Mouse (Mus musculus) myocyte (in vitro differentiated cells): ENCODE data around the gene Rnf126.

Experiments
- CEBPB ChIP-seq: IDR thresholded peaks from 2 replicates; pipeline ENCODE4 v1.6.1; 2011; ENCODE audit warnings: mild to moderate bottlenecking, moderate library complexity; ENCODE audit not compliant: poor library complexity, insufficient read depth, severe bottlenecking
- E2F4 ChIP-seq: IDR thresholded peaks from one replicate; pipeline ENCODE4 v1.6.1; 2011; ENCODE audit warnings: mild to moderate bottlenecking, control low read depth, moderate library complexity; ENCODE audit not compliant: insufficient read depth
- MAX ChIP-seq: IDR thresholded peaks from one replicate; pipeline ENCODE4 v1.6.1; 2011; ENCODE audit warnings: low read depth, mild to moderate bottlenecking, control low read depth
- MYOD1 ChIP-seq, 3 experiments: IDR thresholded peaks; one replicate each; pipeline ENCODE4 v1.6.1; 2011; ENCODE audit warnings: control low read depth in 2 of 3, low read depth in 2 of 3, mild to moderate bottlenecking in 2 of 3, moderate library complexity in 1 of 3; ENCODE audit not compliant: insufficient read length in 2 of 3, control insufficient read depth in 1 of 3
- MYOG ChIP-seq, 3 experiments: IDR thresholded peaks; one replicate each; pipeline ENCODE4 v1.6.1; 2011; ENCODE audit warnings: control low read depth in 2 of 3, low read depth in 2 of 3, mild to moderate bottlenecking in 2 of 3; ENCODE audit not compliant: insufficient read length in 2 of 3, control insufficient read depth in 1 of 3, insufficient read depth in 1 of 3
- POLR2A ChIP-seq: IDR thresholded peaks from one replicate; pipeline ENCODE4 v1.6.1; 2011; ENCODE audit warnings: low read depth, mild to moderate bottlenecking, control low read depth, moderate library complexity; ENCODE audit not compliant: insufficient read length
- POLR2AphosphoS2 ChIP-seq: IDR thresholded peaks from one replicate; pipeline ENCODE4 v1.6.1; 2011; ENCODE audit warnings: low read depth, control low read depth; ENCODE audit not compliant: insufficient read length
- SRF ChIP-seq: IDR thresholded peaks from one replicate; pipeline ENCODE4 v1.6.1; 2011; ENCODE audit warnings: low read depth; ENCODE audit not compliant: control insufficient read depth, insufficient read length
- TCF12 ChIP-seq: IDR thresholded peaks from one replicate; pipeline ENCODE4 v1.6.1; 2011; ENCODE audit warnings: mild to moderate bottlenecking, control low read depth; ENCODE audit not compliant: poor library complexity, insufficient read depth, severe bottlenecking
- TCF3 ChIP-seq: IDR thresholded peaks from one replicate; pipeline ENCODE4 v1.6.1; 2011; ENCODE audit warnings: low read depth, control low read depth; ENCODE audit not compliant: insufficient read length
- USF1 ChIP-seq: IDR thresholded peaks from one replicate; pipeline ENCODE4 v1.6.1; 2011; ENCODE audit warnings: low read depth, mild to moderate bottlenecking, control low read depth, moderate library complexity

DNA sequence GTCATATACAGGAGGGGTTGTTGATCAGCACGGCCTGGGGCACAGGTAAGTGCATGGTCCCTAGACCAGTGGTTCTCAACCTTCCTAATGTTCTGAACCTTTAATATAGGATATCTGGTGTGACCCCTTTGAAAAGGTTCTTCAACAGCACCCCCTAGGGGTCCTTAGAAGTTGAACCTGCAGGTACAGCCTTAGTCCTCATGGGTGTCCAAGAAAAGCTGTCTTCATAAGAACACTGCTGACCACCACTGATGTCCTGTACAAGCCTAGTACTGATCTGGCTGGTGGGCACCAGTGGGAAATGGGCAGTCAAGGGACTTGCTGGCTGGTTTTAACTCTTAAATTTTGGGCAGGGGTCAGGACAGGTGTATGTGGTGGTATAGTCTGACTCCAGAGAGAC is 54.7 kb downstream of the Rnf126 start:
- TF ChIP-seq TCF12 (no peak), POLR2A (no peak), TCF3 (no peak), POLR2AphosphoS2 (no peak), USF1 (no peak), MAX (no peak), MYOG (IDR thresholded peaks at IDR 0.05; ENCODE audit: control insufficient read depth in 1 of 3, insufficient read depth in 1 of 3, insufficient read length in 2 of 3, low read depth in 2 of 3) (no peak), MYOD1 (IDR thresholded peaks at IDR 0.05; ENCODE audit: control insufficient read depth in 1 of 3, insufficient read length in 2 of 3, low read depth in 2 of 3) (no peak), SRF (no peak), E2F4 (no peak), CEBPB (no peak)
